Mouse (Mus musculus) gastrocnemius, adult 18-20 months (tissue): ENCODE results near the gene Alb. TPM values are rescaled to one million over a fixed set of nuclear protein-coding genes. Genes with fewer than 3 reads are reported as not detected.

Source experiments
- DNase-seq: peaks from one replicate; pipeline ENCODE4 v3.0.0; 2021; ENCODE audit warnings: low spot score
- total RNA-seq, 2 experiments: library from RNA; stranded (reverse); gene quantifications; 2 replicates each; pipeline ENCODE4 v1.2.3; 2021

Gene Alb
- total RNA-seq, 2 experiments from 2014 or later: 0.14 to 26.8 TPM

DNA sequence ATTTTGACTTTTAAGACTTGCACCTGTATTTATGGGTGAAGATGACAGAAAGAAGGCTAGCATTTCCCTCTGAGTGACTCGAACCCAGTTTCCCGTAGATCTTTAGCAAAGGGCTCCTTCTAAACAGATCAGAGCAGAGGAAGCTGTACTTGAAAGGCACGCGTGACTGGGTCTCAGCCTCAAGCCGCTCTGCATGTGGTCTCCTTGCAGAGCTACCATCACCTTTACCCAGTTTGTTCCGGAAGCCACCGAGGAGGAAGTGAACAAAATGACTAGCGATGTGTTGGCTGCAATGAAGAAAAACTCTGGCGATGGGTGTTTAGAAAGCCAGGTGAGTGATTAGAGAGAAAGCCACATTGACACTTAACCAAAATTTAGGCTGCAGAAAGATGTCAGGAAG, 31.7 kb downstream of the Alb start:
- DNase-seq: no peak

DNA sequence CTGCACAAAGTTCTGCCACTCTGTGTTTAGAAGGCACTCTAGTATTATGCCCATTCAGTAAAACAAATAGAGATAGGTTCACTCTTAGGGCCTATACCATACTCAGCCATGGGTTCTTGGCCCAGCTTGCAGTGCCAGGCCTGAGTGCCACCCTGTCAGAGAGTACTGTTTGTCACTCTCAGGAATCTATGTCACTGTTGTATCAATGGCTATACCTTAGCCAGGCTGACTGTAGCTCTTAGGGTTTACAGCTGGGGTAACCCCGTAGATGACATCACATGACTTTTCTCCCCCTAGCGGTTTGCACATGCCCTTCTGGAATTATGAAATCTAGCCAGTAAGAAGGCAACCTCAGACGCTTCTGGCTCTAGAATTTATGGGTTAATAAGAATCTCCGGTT, 33.6 kb downstream of the Alb start:
- no peak for DNase-seq

- DNase-seq: no peak
Measured at GRCm38 (mm10) chr5:90499509-90499908, 38.8 kb downstream of the Alb start.

DNA sequence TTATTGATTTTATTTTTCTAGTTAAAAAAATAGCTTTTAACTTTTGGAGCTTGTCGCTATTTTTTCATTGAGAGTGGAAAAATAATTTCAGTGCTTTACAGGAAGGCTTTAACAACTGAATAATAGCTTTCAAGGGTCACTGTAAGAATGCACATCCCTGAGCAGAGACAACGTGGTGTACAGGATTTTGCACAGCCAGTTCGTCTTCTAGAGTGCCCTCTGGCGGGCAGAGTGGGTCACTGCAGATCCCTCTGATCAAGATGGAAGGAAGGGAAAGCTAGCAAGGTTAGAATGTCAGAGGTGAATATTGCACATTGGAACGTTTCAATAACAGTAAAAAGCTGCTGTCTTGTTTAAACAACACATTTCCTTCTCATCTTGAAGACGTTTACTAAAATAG, 40.0 kb downstream of the Alb start:
- DNase-seq: peak; percentile 52

GRCm38 (mm10) chr5:90501752-90502151, 41.1 kb downstream of the Alb start:
- no peak for DNase-seq

- DNase-seq: no peak
Measured at GRCm38 (mm10) chr5:90504742-90505141, 44.0 kb downstream of the Alb start.

GRCm38 (mm10) chr5:90506507-90506906, 45.8 kb downstream of the Alb start:
- no peak for DNase-seq

- no peak for DNase-seq
Measured at GRCm38 (mm10) chr5:90507411-90507949, 46.8 kb downstream of the Alb start.

DNA sequence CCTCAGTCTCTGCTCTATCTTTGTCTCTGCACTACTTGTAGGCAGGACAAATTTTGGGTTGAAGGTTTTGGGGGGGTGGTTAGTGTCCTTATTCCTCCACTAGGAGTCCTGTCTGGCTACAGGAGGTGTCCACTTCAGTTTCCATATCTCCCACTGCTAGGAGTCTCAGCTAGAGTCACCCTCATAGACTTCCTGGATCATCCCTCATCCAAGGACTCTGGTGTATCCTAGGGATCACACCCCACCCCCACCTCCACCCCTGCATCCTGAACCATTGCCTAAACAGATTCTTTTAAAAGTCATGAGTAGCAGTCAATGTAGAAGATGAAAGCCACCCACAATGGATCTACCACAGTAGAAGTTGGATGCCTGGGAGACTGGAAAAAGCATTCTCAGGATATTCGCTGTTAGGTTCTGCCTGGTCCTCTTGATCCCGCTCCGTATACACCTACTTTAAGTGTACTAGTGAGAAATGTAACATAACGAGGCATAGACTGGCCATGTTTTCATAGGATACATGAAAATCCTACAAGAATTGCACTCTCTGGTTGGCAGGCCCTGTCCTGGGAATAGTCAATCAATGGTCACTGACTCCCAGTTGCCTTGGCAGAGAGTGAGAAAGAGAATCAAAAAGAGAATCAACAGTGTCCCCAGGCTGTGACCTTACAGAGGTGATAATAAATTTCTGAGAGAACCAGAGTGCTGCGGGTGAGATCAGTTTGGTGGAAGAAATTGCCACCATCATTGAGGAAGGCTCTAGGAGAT, 49.3 kb downstream of the Alb start:
- no peak for DNase-seq

- DNase-seq: no peak
Measured at GRCm38 (mm10) chr5:90512288-90512955, 51.7 kb downstream of the Alb start.

DNA sequence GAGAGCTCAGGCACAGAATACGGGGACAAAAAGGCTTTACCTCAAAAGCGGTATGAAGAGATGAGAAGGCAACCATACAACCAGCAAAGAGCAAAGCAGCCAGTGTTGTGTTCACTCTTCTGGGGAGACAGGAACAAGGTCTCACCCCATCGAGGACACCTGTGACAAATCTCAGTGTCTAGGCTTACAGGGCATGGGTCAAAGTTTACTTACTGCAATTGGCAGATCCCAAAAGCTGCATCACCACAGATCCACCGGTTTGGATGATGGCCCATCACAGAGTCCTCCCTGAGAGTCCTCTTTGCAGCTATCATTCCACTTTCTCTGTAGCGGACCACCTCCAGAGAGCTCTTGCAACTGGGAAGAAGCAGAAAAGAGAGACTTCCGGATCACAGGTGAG, 54.9 kb downstream of the Alb start:
- no peak for DNase-seq

- no peak for DNase-seq
Measured at GRCm38 (mm10) chr5:90518356-90519100, 57.8 kb downstream of the Alb start, which contains the start of gene Afm. Afm (plus strand) TSS chr5:90518932.

Other genes with a start within 250 kb of the Alb start
- 1 to 10 TPM; 8.7 to 9.2 TPM for gene Cox18, start 236.9 kb upstream of the Alb start, total RNA-seq
- gene Ankrd17, start 94.3 kb upstream of the Alb start, total RNA-seq: 10 to 100 TPM; 46.7 to 51.7 TPM
- under 1 TPM; 0.40 to 0.53 TPM for gene Gm9958, start 93.7 kb upstream of the Alb start, total RNA-seq
- gene Afp, start 29.8 kb downstream of the Alb start, total RNA-seq: not detected
- gene Afm, start 58.0 kb downstream of the Alb start, total RNA-seq: under 1 TPM in 1 of 2 experiments, not detected in 1; 0.17 TPM
- not detected for gene 5830473C10Rik, start 100.2 kb downstream of the Alb start, total RNA-seq
- gene Rassf6, start 179.8 kb downstream of the Alb start, total RNA-seq: not detected